Mouse (Mus musculus) ES-E14 (cell line): Measurements from ENCODE around the gene Adcyap1.

ENCODE experiments used
- HCFC1 ChIP-seq: IDR thresholded peaks from 2 replicates; pipeline ENCODE4 v1.6.1; 2012; ENCODE audit warnings: low read length, inconsistent platforms, borderline replicate concordance; ENCODE audit not compliant: insufficient read depth
- ZNF384 ChIP-seq: IDR thresholded peaks from 2 replicates; pipeline ENCODE4 v1.6.1; 2012; ENCODE audit warnings: low read depth, low read length, inconsistent platforms

DNA sequence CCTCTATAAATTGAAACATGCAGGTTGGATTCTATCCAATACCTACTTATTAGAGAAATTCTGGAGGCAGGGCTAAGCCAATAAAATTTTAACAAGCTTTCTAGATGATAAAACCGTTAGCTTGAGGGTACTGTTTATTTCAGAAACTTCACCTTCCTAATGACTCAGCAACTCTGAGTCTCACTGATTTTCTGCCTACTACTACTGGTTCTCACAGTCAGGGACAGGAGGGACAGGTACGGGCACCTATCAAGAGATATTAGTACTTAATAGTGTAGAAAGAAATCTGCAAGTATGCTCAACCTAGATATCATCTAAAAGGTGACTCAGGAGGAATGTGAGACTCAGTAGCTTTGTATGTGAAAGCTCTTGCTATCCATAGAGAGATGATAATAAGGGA is 19.8 kb downstream of the Adcyap1 start:
- no peak for TF ChIP-seq HCFC1
- TF ChIP-seq ZNF384, result no peak
